Mouse (Mus musculus) hindbrain, embryonic 14.5 days (tissue): ENCODE measurements around the gene Cd37. TPM values are rescaled to one million over a fixed set of nuclear protein-coding genes. Genes with fewer than 3 reads are reported as not detected.

ENCODE experiments used
- ATAC-seq: fragments of 200-750 bp; cut with Nextera tagmentation; 2 replicates; pipeline ENCODE4 v1.8.0; 2017; ENCODE audit warnings: moderate number of reproducible peaks, mild to moderate bottlenecking, moderate TSS enrichment, moderate library complexity; ENCODE audit not compliant: low FRiP score
- DNase-seq: peaks from one replicate; pipeline ENCODE4 v3.0.0-alpha.2; 2015; ENCODE audit warnings: low spot score
- H3K27ac ChIP-seq: fragments of 300-500 bp; sonication (generic); 2 replicates; pipeline ENCODE4 v1.5.1; 2014; ENCODE audit warnings: mild to moderate bottlenecking, moderate library complexity
- H3K27me3 ChIP-seq: fragments of 300-500 bp; sonication (generic); 2 replicates; pipeline ENCODE4 v1.6.1; 2014; ENCODE audit warnings: mild to moderate bottlenecking, low read length, mixed read lengths; ENCODE audit not compliant: control insufficient read depth, insufficient read depth
- H3K36me3 ChIP-seq: fragments of 300-500 bp; sonication (generic); replicated peaks from 2 replicates; pipeline ENCODE4 v1.6.1; 2014; ENCODE audit not compliant: control insufficient read depth, insufficient read depth
- H3K4me1 ChIP-seq: fragments of 300-500 bp; sonication (generic); replicated peaks from 2 replicates; pipeline ENCODE4 v1.6.1; 2014; ENCODE audit warnings: antibody characterized with exemption, low read length, mixed read lengths; ENCODE audit not compliant: control insufficient read depth, insufficient read depth
- H3K4me2 ChIP-seq: fragments of 300-500 bp; sonication (generic); replicated peaks from 2 replicates; pipeline ENCODE4 v1.6.1; 2014; ENCODE audit warnings: mild to moderate bottlenecking, moderate library complexity
- H3K4me3 ChIP-seq: fragments of 300-500 bp; sonication (generic); replicated peaks from 2 replicates; pipeline ENCODE4 v1.5.1; 2014; ENCODE audit warnings: mild to moderate bottlenecking, low read length
- H3K9ac ChIP-seq: fragments of 300-500 bp; sonication (generic); 2 replicates; pipeline ENCODE4 v1.6.1; 2014
- H3K9me3 ChIP-seq: fragments of 300-500 bp; sonication (generic); 2 replicates; pipeline ENCODE4 v1.6.1; 2016; ENCODE audit warnings: low read length; ENCODE audit not compliant: control insufficient read depth
- WGBS: fragments of 180-500 bp; shearing (Covaris S2); extraction: QIAGEN DNeasy Blood & Tissue Kit; methylation state at CpG from one replicate; pipeline ENCODE4 v1.1.7; 2014; 5-methylcytosine and 5-hydroxymethylcytosine counted together
- polyA plus RNA-seq: library from polyadenylated mRNA; unstranded; fragments of >200 nt; fragmentation: Nextera tagmentation; extraction: Ambion mirVana; gene quantifications from 2 replicates; pipeline ENCODE4 v1.2.1, GENCODE M21; 2014

Cd37 gene
- polyA plus RNA-seq, 1 experiment from 2014 or later, result 0.94 TPM

GRCm38 (mm10) chr7:45189600-45189999 is 49.3 kb downstream of the Cd37 start:
- H3K36me3 ChIP-seq, result no peaks in the 10 kb centered on the region
- no peak overlapping the region for H3K4me2 ChIP-seq
- WGBS, result 65% methylated on average over 16 of the region's 16 CpGs
- no peaks in the 10 kb centered on the region for H3K9me3 ChIP-seq
- no peak for ATAC-seq
- no peak overlapping the region for H3K27ac ChIP-seq
- no peak overlapping the region for H3K4me3 ChIP-seq
- peaks cover 10% of the 10 kb centered on the region for H3K27me3 ChIP-seq
- no peaks in the 10 kb centered on the region for H3K4me1 ChIP-seq
- no peak overlapping the region for H3K9ac ChIP-seq
- DNase-seq, result no peak

GRCm38 (mm10) chr7:45185921-45186320 is 53.0 kb downstream of the Cd37 start:
- H3K4me2 ChIP-seq, result no peak overlapping the region

GRCm38 (mm10) chr7:45183672-45184071 is 55.2 kb downstream of the Cd37 start:
- DNase-seq, result no peak
- Histone ChIP-seq H3K4me2 (no peak overlapping the region), H3K9me3 (no peaks in the 10 kb centered on the region), H3K36me3 (no peaks in the 10 kb centered on the region), H3K27me3 (peaks cover 64% of the 10 kb centered on the region), H3K27ac (no peak overlapping the region), H3K4me1 (peaks cover 4% of the 10 kb centered on the region), H3K4me3 (no peak overlapping the region), H3K9ac (no peak overlapping the region)
- WGBS, result 66% methylated on average over 6 of the region's 7 CpGs
- no peak for ATAC-seq

More at GRCm38 (mm10) chr7:45185921-45186320, 53.0 kb downstream of the Cd37 start:
- Histone ChIP-seq H3K4me1 (peaks cover 4% of the 10 kb centered on the region), H3K27me3 (peaks cover 47% of the 10 kb centered on the region), H3K9me3 (no peaks in the 10 kb centered on the region), H3K4me3 (no peak overlapping the region), H3K9ac (no peak overlapping the region), H3K36me3 (no peaks in the 10 kb centered on the region), H3K27ac (no peak overlapping the region)
- whole genome bisulfite sequencing, result 65% methylated on average over 7 of the region's 7 CpGs
- no peak for ATAC-seq
- no peak for DNase-seq

Other genes with a start within 250 kb of the Cd37 start
- 52.1 and 56.9 TPM in 2 replicates for gene Irf3, start 241.5 kb downstream of the Cd37 start, polyA plus RNA-seq
- 9.2 and 12.6 TPM in 2 replicates for gene Bcl2l12, start 240.4 kb downstream of the Cd37 start, polyA plus RNA-seq
- 59.7 and 61.9 TPM in 2 replicates for gene Scaf1, start 222.8 kb downstream of the Cd37 start, polyA plus RNA-seq
- 14.2 and 15.2 TPM in 2 replicates for gene Rras, start 221.2 kb downstream of the Cd37 start, polyA plus RNA-seq
- gene Prr12, start 186.2 kb downstream of the Cd37 start, polyA plus RNA-seq, result 16.5 and 16.8 TPM in 2 replicates
- gene Nosip, start 176.7 kb downstream of the Cd37 start, polyA plus RNA-seq, result 57.9 and 62.1 TPM in 2 replicates
- gene Prrg2, start 176.4 kb downstream of the Cd37 start, polyA plus RNA-seq, result 12.8 and 13.9 TPM in 2 replicates
- 77.7 and 93.3 TPM in 2 replicates for gene Rcn3, start 146.9 kb downstream of the Cd37 start, polyA plus RNA-seq
- gene Fcgrt, start 135.3 kb downstream of the Cd37 start, polyA plus RNA-seq, result 37.7 and 40.5 TPM in 2 replicates
- 767 and 952 TPM in 2 replicates for gene Rps11, start 114.7 kb downstream of the Cd37 start, polyA plus RNA-seq
- gene Rpl13a, start 110.4 kb downstream of the Cd37 start, polyA plus RNA-seq, result 725 and 835 TPM in 2 replicates
- 0.22 TPM in 1 of 2 replicates, not detected in the other for gene Gm45713, start 102.9 kb downstream of the Cd37 start, polyA plus RNA-seq
- gene Flt3l, start 102.7 kb downstream of the Cd37 start, polyA plus RNA-seq, result 1.7 and 1.8 TPM in 2 replicates
- gene Pih1d1, start 84.8 kb downstream of the Cd37 start, polyA plus RNA-seq, result 91.0 and 93.5 TPM in 2 replicates
- gene Aldh16a1, start 84.5 kb downstream of the Cd37 start, polyA plus RNA-seq, result 16.0 and 21.3 TPM in 2 replicates
- 0.47 and 0.48 TPM in 2 replicates for gene Slc17a7, start 75.2 kb downstream of the Cd37 start, polyA plus RNA-seq
- not detected in 2 replicates for gene Gfy, start 59.5 kb downstream of the Cd37 start, polyA plus RNA-seq
- 0.83 TPM in 1 of 2 replicates, not detected in the other for gene Pth2, start 58.1 kb downstream of the Cd37 start, polyA plus RNA-seq
- gene Ccdc155, start 34.2 kb downstream of the Cd37 start, polyA plus RNA-seq, result 0.50 and 0.57 TPM in 2 replicates
- 8.7 and 11.3 TPM in 2 replicates for gene Dkkl1, start 27.0 kb downstream of the Cd37 start, polyA plus RNA-seq
- gene Tead2, start 23.4 kb downstream of the Cd37 start, polyA plus RNA-seq, result 37.7 and 48.0 TPM in 2 replicates
- gene Slc6a16, start 2.0 kb upstream of the Cd37 start, polyA plus RNA-seq, result 0.33 and 0.67 TPM in 2 replicates
- not detected in 2 replicates for gene Slc6a21, start 38.4 kb upstream of the Cd37 start, polyA plus RNA-seq
- 7.8 and 9.3 TPM in 2 replicates for gene Trpm4, start 94.7 kb upstream of the Cd37 start, polyA plus RNA-seq
- gene Hrc, start 96.2 kb upstream of the Cd37 start, polyA plus RNA-seq, result 0.20 and 0.41 TPM in 2 replicates
- gene Ppfia3, start 127.9 kb upstream of the Cd37 start, polyA plus RNA-seq, result 29.8 and 32.3 TPM in 2 replicates
- 34.8 and 37.9 TPM in 2 replicates for gene Lin7b, start 131.5 kb upstream of the Cd37 start, polyA plus RNA-seq
- 61.4 and 72.3 TPM in 2 replicates for gene Snrnp70, start 156.6 kb upstream of the Cd37 start, polyA plus RNA-seq
- gene Kcna7, start 166.5 kb upstream of the Cd37 start, polyA plus RNA-seq, result not detected in 2 replicates
- gene Ntf5, start 174.6 kb upstream of the Cd37 start, polyA plus RNA-seq, result 0.13 TPM in 1 of 2 replicates, not detected in the other
- gene Lhb, start 181.7 kb upstream of the Cd37 start, polyA plus RNA-seq, result 1.2 and 2.0 TPM in 2 replicates
- 17.8 and 21.6 TPM in 2 replicates for gene Gys1, start 195.7 kb upstream of the Cd37 start, polyA plus RNA-seq
- gene Ruvbl2, start 199.0 kb upstream of the Cd37 start, polyA plus RNA-seq, result 83.9 and 93.5 TPM in 2 replicates
- gene Ftl1, start 220.8 kb upstream of the Cd37 start, polyA plus RNA-seq, result 4,936 and 5,483 TPM in 2 replicates
- 182 and 190 TPM in 2 replicates for gene Bax, start 227.8 kb upstream of the Cd37 start, polyA plus RNA-seq
- 0.13 and 0.35 TPM in 2 replicates for gene Tulp2, start 242.8 kb upstream of the Cd37 start, polyA plus RNA-seq
- gene Gm45808, start 247.7 kb upstream of the Cd37 start, polyA plus RNA-seq, result not detected in 2 replicates
- gene Dhdh, start 249.7 kb upstream of the Cd37 start, polyA plus RNA-seq, result 2.8 and 3.6 TPM in 2 replicates